Mouse (Mus musculus) intestine, embryonic 15.5 days (tissue): Measurements from ENCODE around the gene Plac9a. TPM values are rescaled to one million over a fixed set of nuclear protein-coding genes. Genes with fewer than 3 reads are reported as not detected.
"Not testable (repeated sequence)": the region's sequence is repeated elsewhere in the genome, so short reads cannot be mapped to it uniquely, and the experiment has no call there.

Experiments used
- ATAC-seq: fragments of 200-750 bp; cut with Nextera tagmentation; 2 replicates; pipeline ENCODE4 v1.8.0; 2017; ENCODE audit warnings: moderate TSS enrichment, moderate library complexity
- H3K27ac ChIP-seq: fragments of 300-500 bp; sonication (generic); 2 replicates; pipeline ENCODE4 v1.5.1; 2015; ENCODE audit warnings: mild to moderate bottlenecking, inconsistent platforms
- H3K27me3 ChIP-seq: fragments of 300-500 bp; sonication (generic); replicated peaks from 2 replicates; pipeline ENCODE4 v1.6.1; 2015; ENCODE audit warnings: inconsistent platforms
- H3K36me3 ChIP-seq: fragments of 300-500 bp; sonication (generic); 2 replicates; pipeline ENCODE4 v1.6.1; 2015; ENCODE audit warnings: inconsistent platforms
- H3K4me1 ChIP-seq: fragments of 300-500 bp; sonication (generic); replicated peaks from 2 replicates; pipeline ENCODE4 v1.6.1; 2015; ENCODE audit warnings: inconsistent platforms
- H3K4me2 ChIP-seq: fragments of 300-500 bp; sonication (generic); replicated peaks from 2 replicates; pipeline ENCODE4 v1.6.1; 2015; ENCODE audit warnings: mild to moderate bottlenecking, inconsistent platforms
- H3K4me3 ChIP-seq: fragments of 300-500 bp; sonication (generic); replicated peaks from 2 replicates; pipeline ENCODE4 v1.5.1; 2015; ENCODE audit warnings: inconsistent platforms
- H3K9ac ChIP-seq: fragments of 300-500 bp; sonication (generic); 2 replicates; pipeline ENCODE4 v1.6.1; 2015; ENCODE audit warnings: inconsistent platforms
- H3K9me3 ChIP-seq: fragments of 300-500 bp; sonication (generic); 2 replicates; pipeline ENCODE4 v1.6.1; 2016; ENCODE audit warnings: inconsistent platforms
- WGBS: fragments of 180-500 bp; shearing (Covaris S2); methylation state at CpG from one replicate; pipeline ENCODE4 v1.1.7; 2015; 5-methylcytosine and 5-hydroxymethylcytosine counted together
- polyA plus RNA-seq: library from polyadenylated mRNA; unstranded; fragments of >200 nt; fragmentation: Nextera tagmentation; extraction: Ambion mirVana; gene quantifications from 2 replicates; pipeline ENCODE4 v1.2.1, GENCODE M21; 2015

The Plac9a gene
- polyA plus RNA-seq, 1 experiment from 2014 or later, result not detected

GRCm38 (mm10) chr14:25881769-25882168 is 21.1 kb downstream of the Plac9a start:
- H3K27me3 ChIP-seq, H3K4me1 ChIP-seq, H3K4me3 ChIP-seq, H3K27ac ChIP-seq, H3K9ac ChIP-seq, H3K36me3 ChIP-seq, H3K9me3 ChIP-seq, H3K4me2 ChIP-seq: not testable (repeated sequence)
- no CpG with 5 or more reads among the region's 9 CpGs for WGBS
- 0 out of 2 replicates have a peak, but pooled peaks have one; percentile 45 for ATAC-seq

DNA sequence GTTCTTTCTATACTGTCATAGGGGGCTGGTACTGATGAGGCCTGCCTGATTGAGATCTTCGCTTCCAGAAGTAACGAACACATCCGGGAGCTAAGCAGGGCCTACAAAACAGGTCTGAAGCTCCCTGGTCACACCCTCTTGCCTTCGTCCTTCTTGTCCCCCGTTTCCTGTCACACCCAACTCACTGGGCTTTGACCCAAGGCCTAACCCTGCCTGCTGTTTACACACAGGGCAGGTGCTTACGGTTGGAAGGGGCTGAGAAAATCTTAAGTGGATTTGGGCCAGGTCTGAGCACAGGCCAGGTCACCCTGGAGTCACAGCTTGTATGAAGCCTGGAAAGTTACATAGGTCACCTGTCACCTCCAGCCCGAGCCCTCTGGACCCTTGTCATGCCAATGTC is 26.3 kb downstream of the Plac9a start:
- not testable (repeated sequence) for H3K27me3 ChIP-seq, H3K9me3 ChIP-seq, H3K27ac ChIP-seq, ATAC-seq, H3K4me1 ChIP-seq, H3K9ac ChIP-seq, H3K4me3 ChIP-seq, H3K36me3 ChIP-seq, H3K4me2 ChIP-seq
- WGBS, result no CpG with 5 or more reads among the region's 7 CpGs

DNA sequence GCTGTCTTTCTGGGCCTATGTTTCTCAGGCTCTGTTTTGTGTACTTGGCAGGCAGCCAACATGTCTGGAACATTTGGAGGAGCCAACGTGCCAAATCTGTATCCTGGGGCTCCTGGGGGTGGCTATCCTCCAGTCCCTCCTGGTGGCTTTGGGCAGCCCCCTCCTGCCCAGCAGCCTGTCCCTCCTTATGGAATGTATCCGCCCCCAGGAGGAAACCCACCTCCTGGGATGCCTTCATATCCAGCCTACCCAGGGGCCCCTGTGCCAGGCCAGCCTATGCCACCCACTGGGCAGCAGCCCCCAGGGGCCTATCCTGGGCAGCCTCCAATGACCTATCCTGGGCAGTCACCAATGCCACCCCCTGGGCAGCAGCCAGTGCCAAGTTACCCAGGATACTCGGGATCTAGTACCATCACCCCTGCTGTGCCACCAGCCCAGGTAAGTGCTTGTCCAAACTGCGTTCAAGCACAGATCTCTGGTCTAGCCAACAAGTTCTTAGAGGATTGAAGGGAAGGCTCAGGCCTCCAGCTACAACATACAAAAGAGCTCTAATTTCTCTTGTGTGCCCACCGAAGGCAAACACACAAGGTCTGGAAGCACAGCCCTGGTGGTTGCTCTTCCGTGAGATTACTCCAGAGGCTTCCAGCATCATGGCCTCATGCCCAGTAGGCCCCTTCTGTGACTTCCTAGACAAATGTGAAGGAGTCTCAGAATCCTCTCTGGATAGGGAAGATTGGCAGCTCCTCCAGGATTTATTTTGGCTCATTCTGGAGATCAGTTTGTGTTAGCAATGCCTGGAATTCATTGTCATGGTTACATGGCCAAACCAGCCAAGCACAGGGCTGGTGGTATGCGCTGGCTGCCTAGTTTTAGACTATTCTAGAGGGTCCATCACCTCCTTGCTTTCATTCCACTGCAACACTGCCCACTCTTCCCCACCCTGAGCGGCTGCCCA is 30.2 kb downstream of the Plac9a start:
- H3K4me1 ChIP-seq, result peaks cover 17% of the 10 kb centered on the region
- H3K27me3 ChIP-seq, result no peaks in the 10 kb centered on the region
- no peak overlapping the region for H3K4me2 ChIP-seq
- 74% methylated on average over 8 of the region's 8 CpGs for WGBS
- H3K4me3 ChIP-seq, result no peak overlapping the region
- ATAC-seq, result no peak
- no peaks in the 10 kb centered on the region for H3K9me3 ChIP-seq
- no peaks in the 10 kb centered on the region for H3K36me3 ChIP-seq
- H3K27ac ChIP-seq, result no peak overlapping the region
- no peak overlapping the region for H3K9ac ChIP-seq

DNA sequence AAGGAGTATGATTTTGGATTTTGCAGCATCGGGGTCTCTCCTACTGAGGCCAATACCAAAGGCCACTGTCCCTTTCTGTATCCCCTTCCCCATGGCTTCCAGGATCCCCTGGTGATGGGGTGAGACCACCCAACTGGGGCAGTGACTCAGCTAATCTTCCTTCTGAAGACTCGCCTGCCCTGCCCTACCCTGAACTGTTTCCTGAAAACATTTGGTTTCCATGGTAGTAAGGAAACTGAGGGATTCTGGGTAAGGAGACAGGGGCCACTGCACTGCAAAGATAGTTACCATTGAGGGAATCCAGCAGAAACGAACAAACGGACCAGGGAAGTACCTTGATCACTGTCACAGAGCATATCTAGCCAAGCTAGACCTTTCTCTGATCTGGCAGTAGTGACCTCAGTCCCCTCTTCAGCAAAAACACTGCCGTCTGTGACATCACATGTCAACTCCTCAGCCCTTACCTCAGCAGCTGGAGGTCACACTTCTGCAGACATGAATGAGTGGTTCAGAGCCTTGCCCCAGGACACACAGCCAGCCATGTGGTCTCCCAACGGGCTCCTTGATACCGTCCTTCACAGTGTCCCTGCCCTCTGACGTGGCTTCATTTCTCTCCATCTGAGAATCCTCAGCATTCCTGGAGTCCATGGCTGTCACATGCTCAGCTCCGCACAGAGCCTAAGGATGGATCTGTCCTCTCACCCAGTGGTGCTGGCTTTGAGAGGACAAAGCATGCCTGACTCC is 33.6 kb downstream of the Plac9a start:
- Histone ChIP-seq H3K9me3 (no peaks in the 10 kb centered on the region), H3K9ac (no peak overlapping the region), H3K4me3 (no peak overlapping the region), H3K36me3 (no peaks in the 10 kb centered on the region), H3K4me1 (peaks cover 43% of the 10 kb centered on the region), H3K27ac (peak overlapping the region; percentile 14; the same call in 1 of the 2 replicates), H3K4me2 (no peak overlapping the region), H3K27me3 (no peaks in the 10 kb centered on the region)
- ATAC-seq, result peak; percentile 12; the same call in 1 of the 2 replicates
- WGBS, result 65% methylated on average over 9 of the region's 9 CpGs

DNA sequence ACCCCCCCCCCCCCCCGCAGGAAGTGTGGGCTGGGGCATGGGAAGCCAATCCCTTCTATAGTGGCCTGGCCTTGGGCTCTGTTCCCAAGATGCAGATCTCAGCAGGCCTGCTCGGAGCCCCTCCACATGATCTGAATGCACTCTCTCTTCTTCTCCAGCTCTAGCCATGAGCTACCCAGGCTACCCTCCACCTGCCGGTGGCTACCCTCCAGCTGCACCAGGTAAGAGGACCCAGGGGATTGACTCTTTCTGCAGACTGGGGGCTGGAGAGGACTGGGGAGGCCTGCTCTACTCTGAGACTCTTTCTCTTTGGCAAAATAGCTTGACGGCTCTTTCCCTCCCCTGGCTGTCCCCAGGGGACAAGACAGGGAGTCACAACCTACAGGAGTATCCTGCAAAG is 34.2 kb downstream of the Plac9a start:
- Histone ChIP-seq H3K4me2 (no peak overlapping the region), H3K27ac (peak overlapping the region; percentile 14), H3K9me3 (no peaks in the 10 kb centered on the region), H3K4me3 (no peak overlapping the region), H3K27me3 (no peaks in the 10 kb centered on the region), H3K4me1 (peaks cover 43% of the 10 kb centered on the region), H3K9ac (no peak overlapping the region), H3K36me3 (no peaks in the 10 kb centered on the region)
- WGBS, result 72% methylated on average over 3 of the region's 4 CpGs
- 0 out of 2 replicates have a peak, but pooled peaks have one; percentile 9 for ATAC-seq

DNA sequence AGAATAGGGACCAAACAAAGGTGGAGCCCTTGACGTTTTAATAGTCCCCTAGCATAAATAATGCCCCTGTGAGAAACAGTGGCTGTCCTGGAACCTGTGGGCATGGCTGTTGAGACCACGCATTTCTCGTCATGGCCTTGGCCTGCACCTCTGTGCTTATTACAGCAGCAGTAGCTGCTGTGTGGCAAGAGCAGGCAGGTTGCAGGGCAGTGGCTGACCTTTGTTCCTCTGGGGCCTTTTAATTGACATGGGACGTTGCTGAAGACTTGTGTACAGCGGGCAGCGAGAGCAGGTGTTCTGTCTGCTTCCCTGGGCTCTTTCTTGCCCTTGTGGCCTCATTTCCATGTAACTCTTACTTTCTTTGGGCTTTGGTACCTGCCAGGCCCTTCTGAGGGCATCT is 35.1 kb downstream of the Plac9a start:
- H3K27me3 ChIP-seq, result no peaks in the 10 kb centered on the region
- peaks cover 43% of the 10 kb centered on the region for H3K4me1 ChIP-seq
- no peak overlapping the region for H3K4me2 ChIP-seq
- ATAC-seq, result peak; percentile 76
- H3K9me3 ChIP-seq, result no peaks in the 10 kb centered on the region
- H3K9ac ChIP-seq, result no peak overlapping the region
- no peaks in the 10 kb centered on the region for H3K36me3 ChIP-seq
- H3K4me3 ChIP-seq, result no peak overlapping the region
- WGBS, result 48% methylated on average over 6 of the region's 6 CpGs
- peak overlapping the region; percentile 60 for H3K27ac ChIP-seq

- 58% methylated on average over 11 of the region's 11 CpGs for WGBS
- Histone ChIP-seq H3K9ac (no peak overlapping the region), H3K36me3 (no peaks in the 10 kb centered on the region), H3K27me3 (no peaks in the 10 kb centered on the region), H3K4me3 (no peak overlapping the region), H3K4me2 (no peak overlapping the region), H3K4me1 (peaks cover 38% of the 10 kb centered on the region), H3K27ac (0 out of 2 replicates have a peak overlapping the region, but pooled peaks have one; percentile 2), H3K9me3 (no peaks in the 10 kb centered on the region)
- no peak for ATAC-seq
These were observed 36.1 kb downstream of the Plac9a start for GRCm38 (mm10) chr14:25866832-25867231.

GRCm38 (mm10) chr14:25866384-25866783 is 36.5 kb downstream of the Plac9a start:
- Histone ChIP-seq H3K4me3 (no peak overlapping the region), H3K4me2 (no peak overlapping the region), H3K4me1 (peaks cover 38% of the 10 kb centered on the region), H3K27ac (no peak overlapping the region), H3K9ac (no peak overlapping the region), H3K27me3 (no peaks in the 10 kb centered on the region), H3K9me3 (no peaks in the 10 kb centered on the region), H3K36me3 (no peaks in the 10 kb centered on the region)
- ATAC-seq, result no peak
- WGBS, result 82% methylated on average over 6 of the region's 6 CpGs

GRCm38 (mm10) chr14:25865251-25865650 is 37.6 kb downstream of the Plac9a start:
- Histone ChIP-seq H3K4me1 (peaks cover 38% of the 10 kb centered on the region), H3K4me2 (no peak overlapping the region), H3K9me3 (no peaks in the 10 kb centered on the region), H3K27ac (no peak overlapping the region), H3K4me3 (no peak overlapping the region), H3K9ac (no peak overlapping the region), H3K27me3 (no peaks in the 10 kb centered on the region), H3K36me3 (no peaks in the 10 kb centered on the region)
- 58% methylated on average over 5 of the region's 5 CpGs for WGBS
- ATAC-seq, result no peak

DNA sequence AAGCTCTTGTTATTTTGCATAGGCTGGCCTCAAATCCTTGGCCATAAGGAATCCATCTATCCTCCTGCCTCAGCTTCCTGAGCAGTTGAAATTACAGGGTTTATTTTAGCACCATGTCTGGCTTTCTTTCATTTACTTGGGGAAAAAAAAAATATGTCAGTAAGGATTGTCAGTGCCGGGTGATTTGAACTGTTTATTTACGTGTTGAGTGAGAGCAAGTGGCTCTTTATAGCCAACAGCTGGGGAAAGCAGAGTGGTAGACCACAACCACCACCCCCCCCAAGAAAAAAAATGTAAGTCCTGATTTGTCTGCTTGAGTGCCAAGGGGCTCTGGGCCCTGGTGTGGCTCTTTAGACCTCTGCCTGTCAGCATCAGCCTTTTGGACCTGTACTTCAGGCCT is 39.2 kb downstream of the Plac9a start:
- ATAC-seq, result no peak
- WGBS, result 63% methylated on average over 2 of the region's 2 CpGs

DNA sequence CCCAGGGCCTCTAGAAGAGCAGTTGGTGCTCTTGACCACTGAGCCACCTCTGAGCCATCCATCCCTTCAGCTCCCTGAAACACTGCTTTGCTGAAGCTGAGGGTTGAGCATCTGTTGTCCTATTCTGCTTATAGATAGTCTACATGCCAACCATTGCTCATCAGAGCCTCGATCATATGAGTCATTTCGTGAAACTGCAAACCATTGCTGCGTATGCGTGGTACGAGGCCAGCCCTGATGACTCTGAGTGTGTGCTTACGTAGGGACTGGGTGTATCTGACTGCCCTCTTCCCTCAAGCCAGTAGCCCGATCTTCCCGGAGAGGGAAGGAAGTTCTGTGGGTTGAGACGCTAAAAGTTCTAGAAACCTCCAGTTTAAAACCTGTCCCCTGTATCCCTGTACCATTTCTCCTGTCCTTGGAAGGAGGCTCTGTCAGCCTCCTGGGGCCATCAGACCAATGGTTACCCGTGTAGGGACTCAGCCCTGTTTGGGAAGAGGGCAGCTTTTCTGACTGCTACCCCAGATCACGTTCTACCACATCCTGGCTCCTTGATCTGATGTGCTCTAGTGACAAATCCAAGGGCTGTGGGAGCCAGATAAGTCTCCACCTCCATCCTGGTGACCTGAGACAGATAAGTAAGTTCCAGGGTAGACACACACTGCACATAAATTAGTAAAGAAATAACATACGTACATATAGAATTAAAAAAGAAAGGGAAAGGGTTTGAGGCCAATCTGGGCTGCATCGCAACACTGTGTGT is 40.9 kb downstream of the Plac9a start:
- no peak overlapping the region for H3K4me3 ChIP-seq
- H3K36me3 ChIP-seq, result no peaks in the 10 kb centered on the region
- peaks cover 26% of the 10 kb centered on the region for H3K4me1 ChIP-seq
- 91% methylated on average over 13 of the region's 13 CpGs for WGBS
- ATAC-seq, result no peak
- no peaks in the 10 kb centered on the region for H3K27me3 ChIP-seq
- no peak overlapping the region for H3K9ac ChIP-seq
- H3K9me3 ChIP-seq, result no peaks in the 10 kb centered on the region
- H3K27ac ChIP-seq, result no peak overlapping the region
- no peak overlapping the region for H3K4me2 ChIP-seq

More for the DNA sequence above, 39.2 kb downstream of the Plac9a start:
- Histone ChIP-seq H3K9ac (no peak overlapping the region), H3K27me3 (no peaks in the 10 kb centered on the region), H3K4me2 (no peak overlapping the region), H3K4me1 (peaks cover 33% of the 10 kb centered on the region), H3K27ac (no peak overlapping the region), H3K9me3 (no peaks in the 10 kb centered on the region), H3K4me3 (no peak overlapping the region), H3K36me3 (no peaks in the 10 kb centered on the region)

DNA sequence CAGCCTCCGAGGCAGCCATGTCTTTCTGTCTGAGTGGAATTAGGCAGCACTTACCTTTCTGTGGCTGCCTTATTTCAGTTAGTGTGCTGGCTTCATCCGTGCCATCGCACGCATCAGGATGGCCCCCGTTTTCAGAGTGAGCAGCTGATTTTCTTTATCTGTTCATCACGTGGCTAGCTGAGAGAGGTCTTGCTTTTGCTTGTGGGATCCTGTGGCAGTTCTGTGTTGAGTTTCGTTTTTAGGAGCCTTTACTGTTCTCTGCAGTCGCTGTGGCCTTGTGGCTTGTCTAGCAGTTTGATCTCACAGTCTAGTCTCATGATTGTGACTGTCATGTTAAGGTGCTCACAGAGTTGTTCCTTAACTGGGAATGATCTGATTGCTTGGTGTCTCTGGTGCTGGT is 45.0 kb downstream of the Plac9a start:
- H3K4me3 ChIP-seq, result no peak overlapping the region
- H3K9ac ChIP-seq, result no peak overlapping the region
- no peak for ATAC-seq
- peaks cover 33% of the 10 kb centered on the region for H3K4me1 ChIP-seq
- H3K36me3 ChIP-seq, result no peaks in the 10 kb centered on the region
- 79% methylated on average over 8 of the region's 8 CpGs for WGBS
- H3K27me3 ChIP-seq, result no peaks in the 10 kb centered on the region
- H3K4me2 ChIP-seq, result no peak overlapping the region
- H3K27ac ChIP-seq, result no peak overlapping the region
- H3K9me3 ChIP-seq, result no peaks in the 10 kb centered on the region
